Mouse (Mus musculus) myocyte (in vitro differentiated cells): ENCODE measurements around the gene Paqr8. TPM values are rescaled to one million over a fixed set of nuclear protein-coding genes. Genes with fewer than 3 reads are reported as not detected.

Source experiments
- H3K27me3 ChIP-seq: one replicate; pipeline ENCODE4 v1.6.1; 2011; ENCODE audit not compliant: control insufficient read depth, insufficient read depth, insufficient read length
- H3K36me3 ChIP-seq: one replicate; pipeline ENCODE4 v1.6.1; 2011; ENCODE audit not compliant: control insufficient read depth, insufficient read depth
- H3K4me2 ChIP-seq: one replicate; pipeline ENCODE4 v1.6.1; 2011; ENCODE audit warnings: low read depth, control low read depth
- H3K4me3 ChIP-seq: one replicate; pipeline ENCODE4 v1.5.1; 2011; ENCODE audit warnings: mild to moderate bottlenecking, control low read depth, moderate library complexity
- H3K79me2 ChIP-seq: one replicate; pipeline ENCODE4 v1.6.1; 2011; ENCODE audit not compliant: control insufficient read depth, insufficient read depth
- H3ac ChIP-seq: one replicate; pipeline ENCODE4 v1.6.1; 2011; ENCODE audit not compliant: control insufficient read depth, insufficient read length
- CEBPB ChIP-seq: IDR thresholded peaks from 2 replicates; pipeline ENCODE4 v1.6.1; 2011; ENCODE audit warnings: mild to moderate bottlenecking, moderate library complexity; ENCODE audit not compliant: poor library complexity, insufficient read depth, severe bottlenecking
- E2F4 ChIP-seq: IDR thresholded peaks from one replicate; pipeline ENCODE4 v1.6.1; 2011; ENCODE audit warnings: mild to moderate bottlenecking, control low read depth, moderate library complexity; ENCODE audit not compliant: insufficient read depth
- MAX ChIP-seq: IDR thresholded peaks from one replicate; pipeline ENCODE4 v1.6.1; 2011; ENCODE audit warnings: low read depth, mild to moderate bottlenecking, control low read depth
- MYOD1 ChIP-seq, 3 experiments: IDR thresholded peaks; one replicate each; pipeline ENCODE4 v1.6.1; 2011; ENCODE audit warnings: control low read depth in 2 of 3, low read depth in 2 of 3, mild to moderate bottlenecking in 2 of 3, moderate library complexity in 1 of 3; ENCODE audit not compliant: insufficient read length in 2 of 3, control insufficient read depth in 1 of 3
- MYOG ChIP-seq, 3 experiments: IDR thresholded peaks; one replicate each; pipeline ENCODE4 v1.6.1; 2011; ENCODE audit warnings: control low read depth in 2 of 3, low read depth in 2 of 3, mild to moderate bottlenecking in 2 of 3; ENCODE audit not compliant: insufficient read length in 2 of 3, control insufficient read depth in 1 of 3, insufficient read depth in 1 of 3
- POLR2A ChIP-seq: IDR thresholded peaks from one replicate; pipeline ENCODE4 v1.6.1; 2011; ENCODE audit warnings: low read depth, mild to moderate bottlenecking, control low read depth, moderate library complexity; ENCODE audit not compliant: insufficient read length
- POLR2AphosphoS2 ChIP-seq: IDR thresholded peaks from one replicate; pipeline ENCODE4 v1.6.1; 2011; ENCODE audit warnings: low read depth, control low read depth; ENCODE audit not compliant: insufficient read length
- REST ChIP-seq: IDR thresholded peaks from one replicate; pipeline ENCODE4 v1.6.1; 2011; ENCODE audit warnings: mild to moderate bottlenecking, control low read depth, moderate library complexity; ENCODE audit not compliant: insufficient read depth, insufficient read length
- SRF ChIP-seq: IDR thresholded peaks from one replicate; pipeline ENCODE4 v1.6.1; 2011; ENCODE audit warnings: low read depth; ENCODE audit not compliant: control insufficient read depth, insufficient read length
- TCF12 ChIP-seq: IDR thresholded peaks from one replicate; pipeline ENCODE4 v1.6.1; 2011; ENCODE audit warnings: mild to moderate bottlenecking, control low read depth; ENCODE audit not compliant: poor library complexity, insufficient read depth, severe bottlenecking
- TCF3 ChIP-seq: IDR thresholded peaks from one replicate; pipeline ENCODE4 v1.6.1; 2011; ENCODE audit warnings: low read depth, control low read depth; ENCODE audit not compliant: insufficient read length
- USF1 ChIP-seq: IDR thresholded peaks from one replicate; pipeline ENCODE4 v1.6.1; 2011; ENCODE audit warnings: low read depth, mild to moderate bottlenecking, control low read depth, moderate library complexity
- polyA plus RNA-seq: library from polyadenylated mRNA; unstranded; fragments of >200 nt; fragmentation: generic; extraction: Trizol; gene quantifications from one replicate; pipeline ENCODE4 v1.2.1, GENCODE M21; 2012; ENCODE audit warnings: missing spikeins

Paqr8 gene
- polyA plus RNA-seq, 1 experiment: 0.96 TPM

DNA sequence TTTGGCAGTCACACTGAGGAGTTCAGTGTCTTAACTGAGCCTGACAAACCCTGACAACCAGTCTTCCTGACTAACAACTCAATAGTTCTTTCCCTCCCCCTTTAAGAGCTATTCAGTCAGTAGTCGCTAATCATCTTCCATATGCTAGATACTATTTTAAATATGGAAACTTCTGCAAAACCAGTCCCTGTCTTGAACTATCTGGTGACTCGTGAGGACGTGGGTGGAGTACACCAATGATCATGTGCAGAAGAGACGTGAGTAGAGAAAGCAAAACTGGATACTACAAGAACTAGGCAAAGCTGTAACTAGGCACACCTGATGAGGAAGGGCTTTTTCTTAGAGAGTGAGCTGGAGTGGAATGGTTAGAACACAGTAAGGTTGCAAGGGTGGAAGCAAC is 35.5 kb downstream of the Paqr8 start:
- Histone ChIP-seq H3K27me3 (no peaks in the 10 kb centered on the region), H3ac (no peak overlapping the region), H3K4me2 (no peak overlapping the region), H3K79me2 (no peaks in the 10 kb centered on the region), H3K4me3 (no peak overlapping the region), H3K36me3 (no peaks in the 10 kb centered on the region)
- TF ChIP-seq REST (no peak), POLR2A (no peak), MYOG (IDR thresholded peaks at IDR 0.05; ENCODE audit: control insufficient read depth in 1 of 3, insufficient read depth in 1 of 3, insufficient read length in 2 of 3, low read depth in 2 of 3) (no peak), SRF (no peak), MAX (no peak), USF1 (no peak), CEBPB (no peak), E2F4 (no peak), TCF3 (no peak), POLR2AphosphoS2 (no peak), TCF12 (no peak), MYOD1 (IDR thresholded peaks at IDR 0.05; ENCODE audit: control insufficient read depth in 1 of 3, insufficient read length in 2 of 3, low read depth in 2 of 3) (no peak)

DNA sequence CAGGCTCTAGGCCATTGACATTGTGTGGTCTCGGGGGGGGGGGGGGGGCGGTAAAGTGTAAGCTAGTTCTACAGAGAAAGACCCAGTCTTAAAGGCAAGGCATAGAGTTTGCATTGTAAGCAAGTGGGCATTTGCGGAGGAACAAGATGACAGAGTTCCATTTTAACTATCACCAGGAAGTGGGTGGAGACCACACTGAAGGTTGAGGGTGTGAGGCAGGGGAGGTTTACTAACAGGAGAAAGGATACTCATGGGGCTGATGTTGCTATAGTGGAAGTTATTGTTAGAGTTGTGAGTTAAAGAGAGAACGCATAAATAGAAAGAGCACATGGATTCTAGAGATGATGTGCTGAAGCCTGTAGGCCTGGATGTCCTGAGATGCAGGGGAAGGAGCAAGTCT is 36.0 kb downstream of the Paqr8 start:
- H3ac ChIP-seq: no peak overlapping the region
- H3K79me2 ChIP-seq: no peaks in the 10 kb centered on the region
- no peak for TF ChIP-seq POLR2A
- no peak for TF ChIP-seq REST
- no peak for TF ChIP-seq E2F4
- TF ChIP-seq SRF: no peak
- TF ChIP-seq CEBPB: no peak
- no peak for TF ChIP-seq TCF12
- TF ChIP-seq MYOG (IDR thresholded peaks at IDR 0.05; ENCODE audit: control insufficient read depth in 1 of 3, insufficient read depth in 1 of 3, insufficient read length in 2 of 3, low read depth in 2 of 3): no peak
- no peak for TF ChIP-seq USF1
- no peak for TF ChIP-seq POLR2AphosphoS2
- TF ChIP-seq MAX: no peak
- no peak for TF ChIP-seq MYOD1 (IDR thresholded peaks at IDR 0.05; ENCODE audit: control insufficient read depth in 1 of 3, insufficient read length in 2 of 3, low read depth in 2 of 3)
- TF ChIP-seq TCF3: no peak
- no peak overlapping the region for H3K4me2 ChIP-seq
- H3K27me3 ChIP-seq: no peaks in the 10 kb centered on the region
- no peaks in the 10 kb centered on the region for H3K36me3 ChIP-seq
- H3K4me3 ChIP-seq: no peak overlapping the region

DNA sequence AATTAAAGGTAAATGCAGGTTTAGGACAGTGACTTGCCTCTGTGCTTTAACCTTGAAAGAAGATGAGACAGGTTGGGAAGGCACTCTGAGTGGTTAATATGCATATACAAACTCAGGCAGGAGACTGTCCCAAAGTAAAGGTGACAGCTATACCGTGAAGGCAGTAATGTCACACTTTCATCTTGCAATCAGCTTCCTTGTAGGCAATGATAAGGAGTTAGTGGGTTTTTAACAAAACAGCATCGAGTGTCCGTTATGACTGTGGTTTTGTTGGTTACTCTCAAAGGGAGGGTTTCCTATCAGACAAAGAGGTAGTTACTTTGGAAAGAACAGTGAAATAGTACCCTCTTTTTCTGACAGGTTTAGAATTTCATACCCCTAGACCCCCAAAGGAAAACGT is 38.1 kb downstream of the Paqr8 start:
- H3K4me2 ChIP-seq: no peak overlapping the region
- no peak overlapping the region for H3K4me3 ChIP-seq
- H3K27me3 ChIP-seq: no peaks in the 10 kb centered on the region
- TF ChIP-seq MAX (no peak), REST (no peak), SRF (no peak), MYOG (IDR thresholded peaks at IDR 0.05; ENCODE audit: control insufficient read depth in 1 of 3, insufficient read depth in 1 of 3, insufficient read length in 2 of 3, low read depth in 2 of 3) (no peak), MYOD1 (IDR thresholded peaks at IDR 0.05; ENCODE audit: control insufficient read depth in 1 of 3, insufficient read length in 2 of 3, low read depth in 2 of 3) (no peak), POLR2A (no peak), CEBPB (no peak), TCF12 (no peak), POLR2AphosphoS2 (no peak), USF1 (no peak), TCF3 (no peak), E2F4 (no peak)
- no peak overlapping the region for H3ac ChIP-seq
- H3K79me2 ChIP-seq: no peaks in the 10 kb centered on the region
- no peaks in the 10 kb centered on the region for H3K36me3 ChIP-seq

DNA sequence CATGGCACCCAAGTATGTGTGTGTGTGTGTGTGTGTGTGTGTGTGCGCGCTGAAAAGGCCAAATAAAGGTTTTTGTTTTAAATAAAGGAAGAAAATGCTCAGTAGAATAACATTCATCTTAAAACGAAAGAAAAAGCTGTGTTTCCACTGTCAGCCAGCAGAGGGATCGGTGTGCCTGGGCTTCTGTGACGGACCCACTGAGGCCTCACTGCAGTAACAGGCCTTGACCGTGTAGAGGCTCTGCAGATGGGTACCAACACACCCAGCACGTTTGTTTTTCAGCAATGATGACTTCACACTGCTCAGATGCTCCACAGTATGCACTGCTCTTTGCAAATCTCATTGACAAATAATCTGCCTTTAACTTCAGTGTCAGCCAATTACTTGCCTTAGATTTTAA is 43.1 kb downstream of the Paqr8 start:
- H3K79me2 ChIP-seq: no peaks in the 10 kb centered on the region
- no peaks in the 10 kb centered on the region for H3K36me3 ChIP-seq

DNA sequence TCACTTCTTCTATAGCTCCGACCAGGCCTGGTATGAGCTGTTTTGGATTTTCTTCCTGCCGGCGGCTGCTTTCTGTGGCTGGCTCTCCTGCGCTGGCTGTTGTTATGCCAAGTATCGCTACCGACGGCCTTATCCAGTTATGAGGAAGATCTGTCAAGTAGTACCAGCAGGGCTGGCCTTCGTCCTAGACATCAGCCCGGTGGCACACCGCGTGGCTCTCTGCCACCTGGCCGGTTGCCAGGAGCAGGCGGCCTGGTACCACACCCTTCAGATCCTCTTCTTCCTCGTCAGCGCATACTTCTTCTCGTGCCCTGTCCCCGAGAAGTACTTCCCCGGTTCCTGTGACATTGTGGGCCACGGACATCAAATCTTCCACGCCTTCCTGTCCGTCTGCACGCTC is 44.7 kb downstream of the Paqr8 start:
- Histone ChIP-seq H3K27me3 (no peaks in the 10 kb centered on the region), H3K79me2 (no peaks in the 10 kb centered on the region), H3K4me2 (no peak overlapping the region), H3K4me3 (no peak overlapping the region), H3ac (no peak overlapping the region), H3K36me3 (no peaks in the 10 kb centered on the region)
- TF ChIP-seq POLR2AphosphoS2 (no peak), TCF12 (no peak), TCF3 (no peak), MAX (no peak), MYOD1 (IDR thresholded peaks at IDR 0.05; ENCODE audit: control insufficient read depth in 1 of 3, insufficient read length in 2 of 3, low read depth in 2 of 3) (no peak), SRF (no peak), USF1 (no peak), CEBPB (no peak), E2F4 (no peak), POLR2A (no peak), MYOG (IDR thresholded peaks at IDR 0.05; ENCODE audit: control insufficient read depth in 1 of 3, insufficient read depth in 1 of 3, insufficient read length in 2 of 3, low read depth in 2 of 3) (no peak), REST (no peak)

More for the DNA sequence above, 43.1 kb downstream of the Paqr8 start:
- Histone ChIP-seq H3K27me3 (no peaks in the 10 kb centered on the region), H3K4me3 (no peak overlapping the region), H3ac (no peak overlapping the region), H3K4me2 (no peak overlapping the region)
- TF ChIP-seq TCF12 (no peak), E2F4 (no peak), MYOG (IDR thresholded peaks at IDR 0.05; ENCODE audit: control insufficient read depth in 1 of 3, insufficient read depth in 1 of 3, insufficient read length in 2 of 3, low read depth in 2 of 3) (no peak)
